Mouse (Mus musculus): Measurements from ENCODE around the gene Asb8.

Asb8 gene

DNA sequence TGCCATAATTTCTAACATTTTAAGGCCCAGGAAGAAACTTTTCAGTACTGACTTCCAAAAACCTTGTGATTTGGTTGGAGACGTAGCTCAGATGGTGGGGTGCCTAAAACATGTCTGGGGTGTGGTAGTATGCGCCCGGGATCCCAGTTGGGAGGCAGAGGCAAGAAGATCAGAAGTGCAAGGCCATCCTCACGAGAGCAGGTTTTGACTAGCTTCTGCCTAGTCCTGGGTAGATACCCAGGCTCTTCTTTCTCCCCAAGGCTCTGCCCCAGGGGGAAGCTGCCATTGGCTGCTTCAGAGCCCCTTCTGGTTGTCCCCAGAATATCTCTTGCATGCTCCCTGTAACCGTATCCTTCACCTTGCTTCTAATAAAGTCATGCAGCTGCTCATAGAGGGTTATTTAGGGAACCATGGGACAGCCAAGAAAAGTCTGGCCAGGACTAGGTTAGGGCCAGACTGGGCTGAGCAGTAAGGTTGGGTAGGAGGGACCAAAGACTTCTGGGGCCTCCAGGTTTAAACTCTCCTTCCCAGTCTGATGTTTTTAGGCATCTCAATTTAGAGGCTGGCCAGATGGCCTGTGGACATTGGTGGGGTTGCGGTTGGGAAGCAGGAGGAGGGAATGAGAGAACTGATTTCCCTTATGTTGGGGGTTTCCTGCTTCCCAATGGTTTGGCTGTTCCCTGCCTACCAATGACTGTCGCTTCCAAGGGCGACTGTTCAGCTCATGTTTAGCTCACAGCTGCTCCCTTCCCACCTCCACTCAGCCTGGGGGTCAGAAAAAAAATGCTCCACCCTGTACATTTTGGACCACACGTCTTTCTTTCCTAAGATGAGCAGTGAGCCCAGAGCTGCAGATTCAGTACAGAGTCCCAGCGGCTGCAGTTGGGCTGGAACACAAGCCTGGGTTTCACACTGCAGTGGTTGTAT is 50.3 kb downstream of the Asb8 start:
- DNase-seq, result no peak

DNA sequence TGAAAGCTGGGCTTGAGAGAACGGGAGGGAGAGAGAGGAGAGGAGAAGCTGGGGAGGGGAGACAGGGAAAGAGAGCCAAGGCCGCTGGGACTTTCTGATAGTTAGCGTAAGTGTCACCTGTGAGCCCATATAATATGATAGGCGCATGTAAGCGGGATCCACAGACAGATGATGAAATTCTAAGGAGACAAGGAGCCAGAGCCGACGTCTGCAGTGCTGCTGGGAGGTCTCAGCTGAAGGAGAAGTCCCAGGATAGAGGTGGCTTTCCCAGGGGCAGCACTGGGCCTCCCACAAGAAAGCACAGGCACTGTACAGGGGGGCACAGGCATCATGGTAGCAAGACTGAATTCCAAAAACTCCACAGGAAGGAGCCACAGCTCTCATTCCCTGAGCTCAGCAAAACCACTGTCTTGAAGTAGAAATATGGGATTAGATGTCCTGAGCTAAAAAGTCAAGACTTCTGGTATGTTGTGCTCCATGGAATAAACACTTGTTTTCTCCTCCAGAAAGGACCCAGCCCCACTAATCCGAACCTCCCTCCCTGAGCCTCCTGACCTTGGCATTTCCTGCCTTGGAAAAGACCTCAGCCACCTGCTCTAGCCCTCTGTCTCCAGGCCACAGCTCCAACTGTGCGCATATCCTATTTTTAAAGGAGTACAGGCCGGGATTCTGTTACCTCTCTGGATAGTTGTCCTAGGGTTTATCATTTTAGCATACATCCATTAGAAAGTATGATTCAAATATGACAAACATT is 51.1 kb downstream of the Asb8 start:
- DNase-seq, result no peak

DNA sequence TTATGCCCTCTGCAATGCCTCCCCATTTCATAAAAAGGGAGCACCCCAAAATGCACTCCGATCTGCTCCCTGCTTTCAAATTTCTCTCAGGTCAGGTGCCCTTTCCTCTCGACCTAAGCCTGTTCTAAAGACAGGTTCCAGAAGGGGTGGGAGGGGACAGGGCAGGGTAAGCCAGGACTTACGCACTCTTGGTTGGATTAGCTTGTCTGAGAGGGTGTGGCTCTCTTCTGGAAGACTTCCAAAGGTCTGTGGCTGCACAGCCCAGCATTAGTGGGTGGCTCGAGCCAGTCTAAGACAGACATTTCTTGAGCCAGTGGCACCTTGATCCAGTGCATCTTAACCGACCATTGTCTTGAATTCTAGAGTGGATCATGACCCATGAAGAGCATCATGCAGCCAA is 53.6 kb downstream of the Asb8 start:
- no peak for DNase-seq

DNA sequence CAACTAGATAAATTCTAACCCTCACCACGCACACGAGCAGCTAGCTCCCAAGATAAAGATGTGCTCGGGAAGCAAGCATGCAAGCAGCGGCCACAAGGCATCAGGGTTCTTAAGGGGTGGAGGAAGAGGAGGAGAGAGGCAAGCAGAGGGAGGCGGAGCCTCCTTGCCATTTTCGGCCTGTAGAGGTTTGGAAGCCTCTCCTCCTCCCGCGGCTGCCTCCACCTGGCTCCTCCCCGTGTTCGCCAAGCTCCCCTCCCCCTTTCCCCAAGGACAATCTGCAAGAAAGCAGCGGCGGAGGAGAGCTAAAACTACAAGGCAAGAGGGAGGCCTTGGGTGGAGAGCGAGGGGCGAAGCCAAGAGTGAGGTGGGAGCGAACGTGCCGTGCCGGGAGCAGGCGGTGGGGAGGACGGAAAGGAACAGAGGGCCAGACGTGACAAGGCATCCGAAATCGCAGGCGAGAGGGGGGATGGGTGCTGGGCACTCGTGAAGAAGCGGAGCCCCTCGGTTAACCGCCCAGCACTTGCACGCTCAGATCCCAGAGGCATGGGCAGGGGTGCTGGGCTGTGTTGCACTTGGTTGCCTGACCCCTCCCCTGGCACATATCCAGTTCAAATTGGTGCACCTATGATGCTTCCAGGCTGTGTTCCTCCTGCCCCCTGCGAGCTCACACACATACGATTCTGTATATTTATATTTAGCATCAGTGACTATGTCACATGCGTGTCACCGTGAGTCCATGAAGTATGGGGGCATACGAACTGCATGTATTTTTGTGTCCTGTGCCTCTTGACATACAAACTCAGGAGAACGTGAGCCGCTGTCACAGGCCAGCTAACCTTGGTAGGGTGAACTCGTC is 56.9 kb downstream of the Asb8 start:
- DNase-seq, result peak; percentile 94

DNA sequence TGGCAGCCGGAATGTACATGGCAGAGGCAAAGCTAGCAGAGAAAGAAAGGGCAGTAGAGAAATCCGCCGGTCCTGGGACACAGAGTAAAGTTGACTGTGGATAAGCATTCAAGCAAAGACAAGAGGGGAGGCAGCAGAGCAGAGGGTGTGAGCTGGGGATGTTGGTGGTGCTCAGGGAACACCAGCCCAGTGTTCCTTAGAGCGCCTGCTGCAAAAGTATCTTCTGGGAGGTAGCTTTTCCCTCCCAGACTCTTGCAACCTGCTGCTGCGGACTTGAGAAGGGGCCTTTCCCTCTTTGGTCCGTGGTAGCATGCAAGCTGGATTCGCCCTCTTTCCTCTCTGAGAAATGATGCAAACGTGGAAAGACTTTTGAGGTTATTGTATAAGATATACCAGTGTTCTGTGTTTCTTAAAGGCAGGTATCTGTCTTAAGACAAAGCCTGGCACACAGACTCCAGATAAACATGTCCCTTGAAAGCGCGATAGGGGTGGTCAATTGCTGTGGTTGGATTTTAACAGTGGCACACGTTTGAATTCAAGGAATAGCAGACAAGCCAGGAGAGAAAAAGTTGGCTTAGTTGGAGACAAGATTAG is 57.6 kb downstream of the Asb8 start:
- DNase-seq, result no peak

DNA sequence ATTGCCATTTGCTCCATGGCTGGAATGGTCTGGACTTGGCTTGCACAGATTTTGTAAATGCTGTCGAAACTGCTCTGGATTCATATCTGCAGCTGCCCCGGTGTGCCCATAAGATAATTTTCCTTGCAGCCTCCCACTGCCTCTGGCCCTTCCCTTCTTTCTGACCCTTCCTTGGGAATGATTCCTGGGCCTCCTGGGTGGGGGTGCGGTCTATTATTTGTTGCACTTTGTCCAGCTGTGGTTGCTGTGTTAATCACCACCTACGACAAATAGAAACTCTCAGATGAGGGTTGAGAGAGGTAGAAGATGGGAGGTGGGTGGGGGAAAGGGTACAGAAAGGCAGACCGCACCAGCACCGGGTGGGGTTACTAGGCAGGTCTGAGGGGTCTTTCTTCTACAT is 58.2 kb downstream of the Asb8 start:
- peak; percentile 39 for DNase-seq

DNA sequence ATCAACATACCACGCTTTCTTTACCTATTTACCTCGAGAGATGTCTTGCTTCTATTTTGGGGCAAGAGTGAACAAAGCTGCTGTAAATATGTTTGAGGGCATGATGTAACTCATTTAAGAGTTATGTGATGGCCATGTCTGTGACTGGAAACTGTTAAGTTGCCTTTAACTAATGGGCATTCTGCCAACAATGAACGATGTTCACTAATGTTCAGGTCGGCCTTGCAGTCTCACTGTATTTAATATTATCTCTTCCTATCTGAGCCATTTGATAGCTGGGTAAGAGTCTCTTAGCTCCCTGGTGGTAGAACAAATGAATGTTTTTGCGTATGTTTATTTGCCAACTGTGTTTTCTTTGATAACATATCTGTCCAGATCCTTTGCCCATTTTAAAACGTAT is 58.9 kb downstream of the Asb8 start:
- DNase-seq, result no peak

DNA sequence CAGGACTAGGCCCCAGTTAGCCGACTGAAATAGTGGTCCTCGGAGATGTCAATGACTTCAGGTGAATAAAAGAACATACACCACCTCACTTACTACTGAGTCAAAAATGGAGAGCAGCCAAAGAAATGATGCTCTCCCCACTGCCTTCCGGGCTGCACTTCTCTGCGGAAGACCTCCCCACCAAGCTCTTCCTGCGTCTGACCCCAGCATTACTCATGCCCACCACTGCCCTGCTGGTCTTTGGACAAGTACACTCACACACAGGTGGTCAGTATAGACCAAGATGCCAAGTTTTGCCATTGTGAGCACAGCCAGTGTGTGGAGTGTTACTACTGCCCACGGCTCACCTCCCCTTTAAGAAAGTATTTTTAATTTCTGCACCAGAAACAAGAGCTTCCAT is 63.0 kb downstream of the Asb8 start:
- no peak for DNase-seq

DNA sequence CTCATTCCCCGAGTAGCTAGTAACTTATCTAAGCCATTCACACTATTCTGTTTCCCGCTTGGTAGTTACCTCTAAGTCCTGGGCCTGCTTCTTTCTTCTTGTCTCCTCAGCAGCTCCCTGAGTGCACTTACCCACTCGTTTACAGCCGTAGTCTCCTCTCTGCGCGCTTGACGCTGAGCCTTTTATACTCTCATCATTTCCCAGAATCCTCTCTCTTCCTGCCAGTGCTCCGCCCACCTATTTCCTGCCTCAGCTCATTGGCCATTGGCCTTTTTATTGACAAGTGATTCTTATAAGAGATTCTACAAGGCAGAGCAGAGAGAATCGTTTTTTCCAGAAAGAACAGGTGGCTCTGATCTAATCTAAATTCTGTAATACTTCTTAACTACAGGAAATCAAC is 66.9 kb downstream of the Asb8 start:
- DNase-seq, result no peak

DNA sequence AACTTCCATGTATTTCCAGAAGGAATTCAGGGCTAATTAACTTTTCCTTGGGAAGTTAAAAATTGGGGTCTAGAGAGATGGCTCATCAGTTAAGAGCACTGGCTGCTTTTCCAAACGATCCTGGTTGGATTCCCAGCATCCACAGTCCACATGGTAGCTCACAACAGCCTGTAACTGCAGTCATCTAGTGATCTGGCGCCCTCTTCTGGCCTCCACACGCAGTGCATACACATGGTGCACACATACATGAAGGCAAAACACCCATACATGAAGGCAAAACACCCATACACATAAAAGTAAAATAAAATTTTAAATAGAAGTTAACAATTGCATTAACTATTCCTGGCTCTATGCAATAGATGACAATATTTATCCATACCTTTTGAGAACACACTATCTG is 68.5 kb downstream of the Asb8 start:
- no peak for DNase-seq

DNA sequence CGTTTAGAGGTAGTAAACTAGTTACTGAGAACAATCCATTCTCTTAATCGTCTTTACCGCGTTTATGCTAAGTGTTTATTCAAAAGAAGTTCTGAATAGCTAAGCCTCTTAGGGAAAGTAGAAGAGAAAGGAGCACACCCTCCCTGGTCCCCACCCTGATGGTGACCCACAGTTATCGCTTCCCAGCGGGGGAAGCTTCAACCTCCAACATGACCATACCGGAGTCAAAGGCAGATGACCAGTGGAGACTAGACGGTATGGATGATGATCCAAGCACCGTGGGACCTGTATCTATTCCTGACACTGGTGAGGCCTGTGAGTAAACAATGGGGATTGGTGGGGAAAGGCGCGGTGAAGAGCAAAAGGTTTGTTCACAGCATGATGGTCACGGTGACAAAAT is 70.5 kb downstream of the Asb8 start:
- no peak for DNase-seq

DNA sequence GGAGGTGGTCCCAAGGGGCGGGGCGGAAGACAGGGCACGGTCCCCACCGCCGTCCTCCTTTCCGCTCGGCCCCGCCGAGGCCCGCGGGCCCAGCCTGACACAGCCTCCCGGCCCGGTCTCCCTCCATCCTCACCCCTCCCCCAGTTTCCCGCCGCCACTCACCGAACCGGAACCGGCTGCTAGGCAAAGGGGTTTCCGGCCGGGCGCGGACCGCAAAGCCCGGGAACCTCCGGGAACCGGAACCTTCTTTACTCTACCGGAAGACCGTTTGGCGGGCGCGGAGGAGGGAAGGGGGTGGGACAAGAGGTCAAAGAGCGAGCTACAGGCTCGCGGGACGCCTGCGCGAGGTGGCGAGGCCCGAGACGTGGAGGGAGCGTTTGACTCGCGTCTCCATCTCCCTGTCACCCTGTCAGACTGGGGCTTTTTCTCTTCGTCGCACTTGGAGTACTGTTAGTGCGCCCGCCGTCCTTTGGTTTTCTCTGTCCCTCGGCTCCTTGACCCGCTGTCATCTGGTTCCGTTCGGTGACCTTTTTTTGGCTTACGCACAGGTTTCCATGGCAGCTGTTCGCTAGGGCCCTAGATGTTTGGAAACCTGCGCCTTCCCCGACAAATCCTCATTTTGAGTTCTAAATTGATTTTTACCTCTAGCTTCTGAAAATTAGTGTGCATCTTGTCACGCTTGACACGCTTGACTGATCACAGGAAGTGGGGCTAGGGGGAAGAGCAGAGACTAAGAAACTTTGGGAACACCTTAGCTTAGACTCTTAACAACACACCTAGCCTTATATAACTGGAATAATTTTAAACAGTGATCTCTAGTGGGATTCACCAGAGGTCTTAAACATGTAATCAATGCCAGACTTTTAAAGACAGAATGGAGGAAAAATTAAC is 72.1 kb downstream of the Asb8 start, which contains the start of gene Senp1:
TSS of gene Senp1 (minus strand) at position 624 of the 891 bp plus-strand sequence.
- peak; percentile 91 for DNase-seq

DNA sequence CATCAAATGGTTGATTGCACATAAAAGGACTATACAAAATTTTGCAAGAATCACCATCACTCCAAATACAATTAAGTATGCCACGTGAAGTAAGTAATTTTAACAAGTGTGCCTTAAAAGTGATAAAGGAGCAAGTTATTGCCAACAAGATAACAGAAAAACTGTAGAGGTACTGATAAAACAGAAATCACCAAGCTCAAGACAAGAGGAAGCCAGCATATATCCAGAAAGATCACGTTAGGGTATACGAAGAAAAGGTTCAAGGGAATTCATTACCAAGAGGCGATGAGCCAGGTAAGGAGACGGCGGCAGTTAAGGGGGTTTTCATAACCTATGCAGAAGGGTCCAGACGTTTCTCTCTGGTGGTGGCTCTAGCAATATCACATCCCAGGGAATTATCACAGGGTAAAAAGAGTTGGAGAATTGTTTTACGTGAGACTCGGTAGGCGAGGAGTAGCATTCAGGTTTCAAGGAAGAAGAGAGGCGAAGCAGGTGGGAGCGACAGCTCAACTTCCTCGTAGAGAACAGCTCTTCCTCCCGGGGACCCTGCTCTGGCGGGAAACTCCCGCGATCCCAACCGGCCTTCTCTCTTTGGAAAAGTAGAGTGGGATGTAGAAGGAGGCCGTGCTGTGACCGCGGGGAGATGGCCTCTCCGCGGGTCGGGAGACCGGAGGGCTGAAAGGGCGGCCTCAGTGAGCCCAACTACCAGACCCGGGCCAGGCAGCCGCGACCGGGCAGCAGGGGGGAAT is 72.9 kb downstream of the Asb8 start, which contains the start of gene Pfkm:
TSS of gene Pfkm (plus strand) at position 218 of the 749 bp plus-strand sequence.
- DNase-seq, result peak; percentile 39

DNA sequence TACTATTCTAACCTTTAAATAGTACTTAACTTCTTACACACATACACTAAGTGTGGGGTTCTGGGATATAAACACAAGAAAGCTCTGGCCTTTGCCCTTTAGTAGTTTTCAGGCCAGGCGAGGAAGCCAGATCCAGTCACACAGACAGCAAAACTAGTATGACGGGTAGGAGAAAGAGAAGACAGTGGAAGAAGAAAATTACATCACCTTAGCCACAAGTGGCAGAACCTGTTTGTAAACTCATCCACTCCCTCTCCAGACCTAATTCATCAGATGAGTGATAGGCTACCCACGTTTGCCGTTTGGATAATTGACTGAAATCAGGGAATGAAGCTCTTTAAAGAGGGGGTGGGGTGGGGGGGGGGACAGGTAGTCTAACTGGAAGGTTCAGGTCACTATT is 73.6 kb downstream of the Asb8 start:
- no peak for DNase-seq

DNA sequence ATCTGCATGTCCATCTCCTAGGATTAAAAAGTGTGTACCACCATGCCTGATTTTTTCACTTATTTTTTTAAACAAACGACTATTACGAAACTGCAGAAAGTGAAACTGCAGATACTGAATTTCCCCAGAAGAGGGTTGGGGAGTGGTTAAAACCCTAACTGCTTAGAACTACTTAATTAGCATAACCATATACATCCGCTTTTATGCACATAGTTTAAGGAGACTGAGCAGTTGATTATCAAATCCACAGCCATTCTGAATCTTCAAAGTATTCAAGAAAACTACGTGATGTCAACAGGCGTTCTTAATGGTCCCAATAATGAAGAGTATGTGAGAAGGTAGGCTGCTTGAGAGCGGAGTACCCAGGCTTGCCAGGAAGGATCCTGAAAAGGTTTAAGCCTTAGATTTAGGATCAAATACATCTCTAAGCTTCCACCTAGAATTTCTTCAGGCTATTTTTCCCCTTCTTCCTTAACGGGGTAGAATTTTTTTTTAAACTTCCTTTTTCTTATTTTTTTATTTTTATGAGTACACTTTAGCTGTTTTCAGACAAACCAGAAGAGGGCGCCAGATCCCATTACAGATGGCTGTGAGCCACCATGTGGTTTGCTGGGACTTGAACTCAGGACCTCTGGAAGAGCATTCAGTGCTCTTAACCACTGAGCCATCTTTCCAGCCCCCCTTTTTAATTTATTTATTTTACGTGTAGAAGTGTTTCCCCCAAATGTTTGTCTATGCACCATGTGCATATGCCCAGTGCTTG is 75.8 kb downstream of the Asb8 start:
- DNase-seq, result peak; percentile 51

DNA sequence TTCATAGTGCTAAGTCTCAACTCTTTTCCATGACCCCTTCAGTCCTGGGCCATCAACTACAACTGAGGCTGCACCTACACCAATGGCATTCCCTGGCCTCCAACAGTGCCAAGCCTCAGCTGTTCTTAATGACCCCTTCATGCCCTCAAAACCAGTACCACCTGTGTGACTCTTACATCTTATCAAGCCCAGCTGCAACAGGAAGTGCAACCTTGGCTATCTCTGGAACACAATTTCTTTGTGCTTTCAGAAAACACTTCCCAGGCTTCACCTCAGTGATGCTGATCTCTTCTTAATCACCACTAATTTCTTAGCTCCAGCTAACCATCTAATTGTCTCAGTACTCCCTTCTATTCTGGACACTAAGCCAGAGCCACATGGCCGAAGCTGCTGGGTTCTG is 76.5 kb downstream of the Asb8 start:
- no peak for DNase-seq

All from cerebellum, adult 9-10 months (tissue).